Mouse (Mus musculus): ENCODE measurements at regions not wholly inside any gene's neighbourhood (a gene's known extent, or its start where the extent isn't known, plus 50 kb on each side); places are given as distances from the start of the nearest gene placed in this dataset.

DNA sequence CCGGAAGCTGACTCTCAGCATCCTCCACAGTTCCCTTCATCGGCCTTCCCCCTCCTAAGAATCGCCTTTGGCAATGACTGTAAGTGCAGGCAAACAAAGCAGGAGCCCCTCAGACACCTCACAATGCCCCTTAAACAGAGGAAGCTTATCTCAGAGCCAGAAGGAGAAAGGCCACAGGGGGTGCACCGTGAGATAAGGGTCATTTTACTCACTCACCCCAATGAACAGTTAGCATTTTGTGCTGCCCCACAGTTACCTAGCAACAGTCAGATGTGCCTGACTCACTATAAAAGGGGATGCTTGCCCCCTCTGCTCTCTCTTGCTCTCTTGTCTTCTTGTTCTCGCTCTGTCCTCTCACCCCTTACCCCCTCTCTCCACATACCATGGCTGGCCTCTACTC lies 606.4 kb upstream of the Adam5 start:
- TF ChIP-seq CTCF (IDR thresholded peaks at IDR 0.05; ENCODE audit: low read depth) (no peak), EP300 (optimal IDR thresholded peaks at IDR 0.05) (no peak)

Measured in stomach, postnatal 0 days (tissue).